Comparison of ENCODE assay signal across 32 mouse cellular contexts in genomic region chr10:67425407-67425806, GRCm38 (mm10).
DNase-seq lines count a peak whose midpoint lies in the region; ATAC-seq and TF ChIP-seq lines count a peak whose summit lies in the region.
"Had no signal": no experiment of that assay in that cellular context is flagged by ENCODE, and none has a peak within 500 bp of the region (broad histone marks: within the 10 kb centered on the region; RNA-seq: fewer than 3 reads in every experiment).

No protein-coding gene starts in this region.

- in situ Hi-C loops in ES-E14 (cut with MboI; ENCODE audit: low sequenced_read_pairs in 2 of 2, unreplicated experiment in 2 of 2), result no loop called here

- H3K4me3 ChIP-seq in liver, embryonic 14.5 days (ENCODE audit: insufficient read depth in 1 of 2, low read depth in 2 of 2, low read length in 2 of 2), result no peak overlapping the region
- H3K4me3 ChIP-seq in liver, embryonic 11.5 days (ENCODE audit: low read depth, low read length), result no peak overlapping the region
- H3K4me3 ChIP-seq in ES-E14 (ENCODE audit: insufficient read depth in 1 of 2, low read depth in 1 of 2, low read length in 2 of 2, poor library complexity in 1 of 2, severe bottlenecking in 1 of 2), result no peak overlapping the region
- H3K4me3 ChIP-seq in heart, embryonic 10.5 days, result no peak overlapping the region
- no peak overlapping the region for H3K4me3 ChIP-seq in hindbrain, embryonic 14.5 days (replicated peaks; ENCODE audit: low read length)
- H3K4me3 ChIP-seq: embryonic facial prominence, embryonic 12.5 days; embryonic facial prominence, embryonic 15.5 days; erythroblast, embryonic 14.5 days; forebrain, embryonic 13.5 days; gastrocnemius, adult 2 months; heart, embryonic 12.5 days; heart, embryonic 15.5 days; hindbrain, embryonic 10.5 days; hindbrain, embryonic 13.5 days had no signal

- H3K4me2 ChIP-seq in liver, embryonic 14.5 days (ENCODE audit: low read depth), result no peak overlapping the region
- H3K4me2 ChIP-seq in liver, embryonic 11.5 days, result no peak overlapping the region
- no peak overlapping the region for H3K4me2 ChIP-seq in hindbrain, embryonic 14.5 days (replicated peaks)
- H3K4me2 ChIP-seq: embryonic facial prominence, embryonic 12.5 days; embryonic facial prominence, embryonic 15.5 days; forebrain, embryonic 13.5 days; heart, embryonic 12.5 days; heart, embryonic 15.5 days; hindbrain, embryonic 13.5 days had no signal

- no peak overlapping the region for H3K27ac ChIP-seq in liver, embryonic 14.5 days
- no peak overlapping the region for H3K27ac ChIP-seq in liver, embryonic 11.5 days (ENCODE audit: low read depth, low read length)
- H3K27ac ChIP-seq in ES-E14 (ENCODE audit: insufficient read depth, low read depth, low read length, poor library complexity, severe bottlenecking), result no peak overlapping the region
- H3K27ac ChIP-seq in heart, embryonic 10.5 days, result no peak overlapping the region
- H3K27ac ChIP-seq in hindbrain, embryonic 14.5 days, result no peak overlapping the region
- H3K27ac ChIP-seq: embryonic facial prominence, embryonic 12.5 days; embryonic facial prominence, embryonic 15.5 days; forebrain, embryonic 13.5 days; gastrocnemius, adult 2 months; heart, embryonic 15.5 days; hindbrain, embryonic 10.5 days; hindbrain, embryonic 13.5 days; hindbrain, postnatal 0 days had no signal

- TF ChIP-seq EP300 in liver, embryonic 14.5 days (IDR thresholded peaks at IDR 0.05; ENCODE audit: low read depth), result no peak

- TF ChIP-seq CTCF in liver, embryonic 14.5 days (IDR thresholded peaks at IDR 0.05; ENCODE audit: low read depth), result peak; percentile 23

- no peaks in the 10 kb centered on the region for H3K27me3 ChIP-seq in liver, embryonic 14.5 days (ENCODE audit: control insufficient read depth, insufficient read depth, low read length)
- no peaks in the 10 kb centered on the region for H3K27me3 ChIP-seq in liver, embryonic 11.5 days (replicated peaks; ENCODE audit: control insufficient read depth, insufficient read depth, low read length)
- H3K27me3 ChIP-seq in heart, embryonic 10.5 days (ENCODE audit: insufficient read depth, poor library complexity, severe bottlenecking), result no peaks in the 10 kb centered on the region
- H3K27me3 ChIP-seq in hindbrain, embryonic 14.5 days (ENCODE audit: control insufficient read depth, insufficient read depth, low read length), result no peaks in the 10 kb centered on the region
- H3K27me3 ChIP-seq: CH12.LX; embryonic facial prominence, embryonic 12.5 days; embryonic facial prominence, embryonic 15.5 days; forebrain, embryonic 13.5 days; heart, embryonic 12.5 days; heart, embryonic 15.5 days; hindbrain, embryonic 13.5 days had no signal

- no peak overlapping the region for H3K9ac ChIP-seq in liver, embryonic 14.5 days (replicated peaks)
- no peak overlapping the region for H3K9ac ChIP-seq in liver, embryonic 11.5 days (ENCODE audit: low read depth, low read length)
- no peak overlapping the region for H3K9ac ChIP-seq in ES-E14 (ENCODE audit: insufficient read depth, low read depth, low read length, poor library complexity, severe bottlenecking)
- H3K9ac ChIP-seq in hindbrain, embryonic 14.5 days, result no peak overlapping the region
- H3K9ac ChIP-seq: embryonic facial prominence, embryonic 12.5 days; embryonic facial prominence, embryonic 15.5 days; forebrain, embryonic 13.5 days; forebrain, postnatal 0 days; heart, embryonic 12.5 days; heart, embryonic 15.5 days; hindbrain, embryonic 13.5 days had no signal

- no peaks in the 10 kb centered on the region for H3K9me3 ChIP-seq in liver, embryonic 14.5 days (ENCODE audit: control insufficient read depth, low read length)
- no peaks in the 10 kb centered on the region for H3K9me3 ChIP-seq in liver, embryonic 11.5 days (ENCODE audit: control insufficient read depth, low read length)
- H3K9me3 ChIP-seq in ES-E14 (ENCODE audit: control insufficient read depth, insufficient read depth, low read depth, low read length), result no peaks in the 10 kb centered on the region
- H3K9me3 ChIP-seq in heart, embryonic 10.5 days, result no peaks in the 10 kb centered on the region
- no peaks in the 10 kb centered on the region for H3K9me3 ChIP-seq in hindbrain, embryonic 14.5 days (ENCODE audit: control insufficient read depth, low read length)
- H3K9me3 ChIP-seq: embryonic facial prominence, embryonic 15.5 days; forebrain, embryonic 13.5 days; heart, embryonic 15.5 days; hindbrain, embryonic 10.5 days; hindbrain, embryonic 13.5 days had no signal

- 84% methylated on average over 6 of the region's 6 CpGs for WGBS in liver, embryonic 14.5 days (ENCODE audit: insufficient replicate concordance)
- WGBS in liver, embryonic 11.5 days, result 92% methylated on average over 6 of the region's 6 CpGs
- 90% methylated on average over 6 of the region's 6 CpGs for WGBS in heart, embryonic 10.5 days
- WGBS in hindbrain, embryonic 14.5 days, result 94% methylated on average over 6 of the region's 6 CpGs

- no peaks in the 10 kb centered on the region for H3K36me3 ChIP-seq in liver, embryonic 14.5 days (replicated peaks; ENCODE audit: control insufficient read depth, insufficient read depth, low read depth)
- H3K36me3 ChIP-seq in liver, embryonic 11.5 days (ENCODE audit: control insufficient read depth, insufficient read depth, low read length), result no peaks in the 10 kb centered on the region
- H3K36me3 ChIP-seq in ES-E14 (ENCODE audit: control insufficient read depth, insufficient read depth, low read length, poor library complexity, severe bottlenecking), result no peaks in the 10 kb centered on the region
- no peaks in the 10 kb centered on the region for H3K36me3 ChIP-seq in heart, embryonic 10.5 days
- no peaks in the 10 kb centered on the region for H3K36me3 ChIP-seq in hindbrain, embryonic 14.5 days (replicated peaks; ENCODE audit: control insufficient read depth, insufficient read depth)
- H3K36me3 ChIP-seq: embryonic facial prominence, embryonic 12.5 days; embryonic facial prominence, embryonic 15.5 days; heart, embryonic 12.5 days; heart, embryonic 15.5 days; hindbrain, embryonic 10.5 days; hindbrain, embryonic 13.5 days had no signal

- DNase-seq in liver, embryonic 14.5 days (ENCODE audit: low read depth in 3 of 3, low spot score in 3 of 3), result no peak
- no peak for DNase-seq in liver, embryonic 11.5 days (ENCODE audit: low spot score)
- peak; percentile 21 for DNase-seq in ES-E14 (ENCODE audit: low read depth, low spot score)
- peak; percentile 65 for DNase-seq in ZHBTc4 (ENCODE audit: low read depth, low spot score)
- DNase-seq in heart, embryonic 10.5 days (ENCODE audit: low spot score), result no peak
- DNase-seq in hindbrain, embryonic 14.5 days (ENCODE audit: low spot score), result no peak
- no peak for DNase-seq in right cerebral cortex, adult 2 months (ENCODE audit: low spot score in 2 of 2)
- DNase-seq: adrenal gland, adult 8-10 months; adrenal gland, postnatal 25 days; B cell, adult 2 months; cerebellum, adult 18-20 months; cerebellum, adult 9-10 months; cerebellum, postnatal 14 days; forebrain, postnatal 0 days; gastrocnemius, adult 2 months; gastrocnemius, postnatal 14 days; heart, adult 11 months; heart, postnatal 10 days; heart, postnatal 36 days; kidney, adult 18-20 months had no signal

- H3K4me1 ChIP-seq in liver, embryonic 14.5 days (replicated peaks; ENCODE audit: control insufficient read depth in 2 of 2, insufficient read depth in 2 of 2, low read length in 1 of 2), result no peaks in the 10 kb centered on the region
- H3K4me1 ChIP-seq in liver, embryonic 11.5 days (replicated peaks; ENCODE audit: control insufficient read depth, insufficient read depth, low read length), result no peaks in the 10 kb centered on the region
- H3K4me1 ChIP-seq in ES-E14 (ENCODE audit: control insufficient read depth in 2 of 2, insufficient read depth in 2 of 2, low read length in 2 of 2, poor library complexity in 1 of 2), result no peaks in the 10 kb centered on the region
- no peaks in the 10 kb centered on the region for H3K4me1 ChIP-seq in heart, embryonic 10.5 days
- no peaks in the 10 kb centered on the region for H3K4me1 ChIP-seq in hindbrain, embryonic 14.5 days (replicated peaks; ENCODE audit: control insufficient read depth, insufficient read depth, low read length)
- H3K4me1 ChIP-seq: forebrain, embryonic 13.5 days; heart, embryonic 12.5 days; heart, embryonic 15.5 days; hindbrain, embryonic 13.5 days had no signal

- no peak for ATAC-seq in liver, embryonic 14.5 days (ENCODE audit: insufficient read depth)
- no peak for ATAC-seq in liver, embryonic 11.5 days (replicated peaks; ENCODE audit: low FRiP score)
- ATAC-seq in hindbrain, embryonic 14.5 days (ENCODE audit: low FRiP score), result no peak
- ATAC-seq: forebrain, embryonic 13.5 days; forebrain, postnatal 0 days; hindbrain, postnatal 0 days; inflammation-experienced regulatory T-cells, adult 6 months; intestine, embryonic 16.5 days had no signal

TF ChIP-seq in ES-E14, 5 proteins besides CTCF, POLR2A, EP300 and RAD21:
- TF ChIP-seq CHD2 (IDR thresholded peaks at IDR 0.05; ENCODE audit: low read depth, low read length), result no peak
- peak; percentile 79; the same call in 1 of the 2 replicates for TF ChIP-seq ZC3H11A (IDR thresholded peaks at IDR 0.05; ENCODE audit: borderline replicate concordance, low read depth, low read length)
- TF ChIP-seq HCFC1 (IDR thresholded peaks at IDR 0.05; ENCODE audit: borderline replicate concordance, insufficient read depth, low read length), result no peak
- TF ChIP-seq ZNF384 (IDR thresholded peaks at IDR 0.05; ENCODE audit: low read depth, low read length), result no peak
- TF ChIP-seq MAFK (IDR thresholded peaks at IDR 0.05; ENCODE audit: insufficient read depth, low read depth, low read length), result no peak

Comparison
In these comparisons a context has a peak if more than half of its experiments do, and no peak if none do; other contexts are left out.
1. DNase-seq: peak in ES-E14 (single experiment) and ZHBTc4 (single experiment); none in liver, embryonic 14.5 days (0 of 3), liver, embryonic 11.5 days (single experiment), heart, embryonic 10.5 days (single experiment), hindbrain, embryonic 14.5 days (single experiment) and right cerebral cortex, adult 2 months (0 of 2).